Mouse (Mus musculus) lung, postnatal 0 days (tissue): ENCODE data around the gene Abcb7. TPM values are rescaled to one million over a fixed set of nuclear protein-coding genes. Genes with fewer than 3 reads are reported as not detected.

ENCODE experiments used
- ATAC-seq: fragments of 200-750 bp; cut with Nextera tagmentation; 2 replicates; pipeline ENCODE4 v1.8.0; 2017; ENCODE audit warnings: moderate library complexity
- DNase-seq: peaks from one replicate; pipeline ENCODE4 v3.0.0-alpha.2; 2016; ENCODE audit warnings: low spot score
- H3K27ac ChIP-seq: fragments of 300-500 bp; sonication (generic); 2 replicates; pipeline ENCODE4 v1.5.1; 2014; ENCODE audit warnings: antibody characterized with exemption, mild to moderate bottlenecking, low read length, mixed read lengths
- H3K27me3 ChIP-seq: fragments of 300-500 bp; sonication (generic); replicated peaks from 2 replicates; pipeline ENCODE4 v1.6.1; 2014; ENCODE audit warnings: low read length, mixed read lengths; ENCODE audit not compliant: insufficient read depth
- H3K36me3 ChIP-seq: fragments of 300-500 bp; sonication (generic); 2 replicates; pipeline ENCODE4 v1.6.1; 2014; ENCODE audit warnings: low read length, mixed read lengths; ENCODE audit not compliant: insufficient read depth
- H3K4me1 ChIP-seq: fragments of 300-500 bp; sonication (generic); 2 replicates; pipeline ENCODE4 v1.6.1; 2014; ENCODE audit warnings: antibody characterized with exemption, low read depth, low read length, mixed read lengths; ENCODE audit not compliant: insufficient read depth
- H3K4me2 ChIP-seq: fragments of 300-500 bp; sonication (generic); replicated peaks from 2 replicates; pipeline ENCODE4 v1.6.1; 2014; ENCODE audit warnings: low read depth, mild to moderate bottlenecking, low read length, moderate library complexity, mixed read lengths
- H3K4me3 ChIP-seq: fragments of 300-500 bp; sonication (generic); 2 replicates; pipeline ENCODE4 v1.5.1; 2014; ENCODE audit warnings: low read depth, low read length
- H3K9ac ChIP-seq: fragments of 300-500 bp; sonication (generic); replicated peaks from 2 replicates; pipeline ENCODE4 v1.6.1; 2014; ENCODE audit warnings: low read depth, mild to moderate bottlenecking
- H3K9me3 ChIP-seq: fragments of 300-500 bp; sonication (generic); 2 replicates; pipeline ENCODE4 v1.6.1; 2016; ENCODE audit warnings: low read length, mixed read lengths
- CTCF ChIP-seq: IDR thresholded peaks from 2 replicates; pipeline ENCODE4 v1.5.1; 2016; ENCODE audit warnings: antibody characterized with exemption, mild to moderate bottlenecking
- EP300 ChIP-seq: IDR thresholded peaks from 2 replicates; pipeline ENCODE4 v1.6.1; 2016; ENCODE audit warnings: antibody characterized with exemption, mild to moderate bottlenecking, control low read depth
- WGBS: fragments of 180-500 bp; shearing (Covaris S2); extraction: QIAGEN DNeasy Blood & Tissue Kit; methylation state at CpG from one replicate; pipeline ENCODE4 v1.1.7; 2014; 5-methylcytosine and 5-hydroxymethylcytosine counted together
- polyA plus RNA-seq: library from polyadenylated mRNA; unstranded; fragments of >200 nt; fragmentation: Nextera tagmentation; extraction: Ambion mirVana; gene quantifications from 2 replicates; pipeline ENCODE4 v1.2.1, GENCODE M21; 2015

The Abcb7 gene
- polyA plus RNA-seq, 1 experiment from 2014 or later = 3.4 TPM

DNA sequence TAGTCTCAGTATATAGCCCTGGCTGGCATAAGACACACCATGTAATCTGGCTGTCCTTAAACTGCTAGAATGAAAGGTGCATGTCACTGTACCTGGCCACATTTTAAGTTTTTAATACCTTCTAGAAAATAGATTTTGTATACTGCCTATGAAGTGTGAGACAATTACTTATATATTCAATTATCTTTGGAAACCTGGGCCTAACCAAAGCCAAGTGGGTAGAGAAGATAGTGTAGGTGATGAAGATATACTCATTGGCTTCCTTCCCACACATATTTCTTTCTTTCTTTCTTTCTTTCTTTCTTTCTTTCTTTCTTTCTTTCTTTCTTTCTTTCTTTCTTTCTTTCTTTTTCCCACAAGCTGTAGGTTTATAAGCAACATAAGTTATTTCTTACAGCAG, 121.9 kb downstream of the Abcb7 start:
- Histone ChIP-seq H3K4me1 (no peaks in the 10 kb centered on the region), H3K36me3 (no peaks in the 10 kb centered on the region), H3K27me3 (no peaks in the 10 kb centered on the region), H3K4me2 (no peak overlapping the region), H3K27ac (no peak overlapping the region), H3K4me3 (no peak overlapping the region), H3K9me3 (no peaks in the 10 kb centered on the region), H3K9ac (no peak overlapping the region)
- no peak for TF ChIP-seq CTCF
- no peak for ATAC-seq
- no peak for DNase-seq

- 91% methylated on average over 1 of the region's 1 CpGs for WGBS
Observed at GRCm38 (mm10) chrX:104279828-104280227, 133.8 kb downstream of the Abcb7 start.

GRCm38 (mm10) chrX:104264371-104264770, 149.3 kb downstream of the Abcb7 start:
- Histone ChIP-seq H3K4me1 (no peaks in the 10 kb centered on the region), H3K36me3 (no peaks in the 10 kb centered on the region), H3K4me2 (no peak overlapping the region), H3K27ac (no peak overlapping the region), H3K9me3 (no peaks in the 10 kb centered on the region), H3K9ac (no peak overlapping the region), H3K27me3 (no peaks in the 10 kb centered on the region), H3K4me3 (no peak overlapping the region)
- TF ChIP-seq EP300 (no peak), CTCF (no peak)
- no peak for ATAC-seq
- WGBS = 61% methylated on average over 2 of the region's 2 CpGs
- DNase-seq = no peak

More at GRCm38 (mm10) chrX:104279828-104280227, 133.8 kb downstream of the Abcb7 start:
- no peaks in the 10 kb centered on the region for H3K9me3 ChIP-seq
- DNase-seq (no peak), ATAC-seq (no peak)
- no peak overlapping the region for H3K4me3 ChIP-seq
- H3K27me3 ChIP-seq = no peaks in the 10 kb centered on the region
- H3K36me3 ChIP-seq = no peaks in the 10 kb centered on the region
- TF ChIP-seq EP300 = no peak
- TF ChIP-seq CTCF = no peak
- no peaks in the 10 kb centered on the region for H3K4me1 ChIP-seq
- no peak overlapping the region for H3K27ac ChIP-seq
- H3K9ac ChIP-seq = no peak overlapping the region
- no peak overlapping the region for H3K4me2 ChIP-seq

DNA sequence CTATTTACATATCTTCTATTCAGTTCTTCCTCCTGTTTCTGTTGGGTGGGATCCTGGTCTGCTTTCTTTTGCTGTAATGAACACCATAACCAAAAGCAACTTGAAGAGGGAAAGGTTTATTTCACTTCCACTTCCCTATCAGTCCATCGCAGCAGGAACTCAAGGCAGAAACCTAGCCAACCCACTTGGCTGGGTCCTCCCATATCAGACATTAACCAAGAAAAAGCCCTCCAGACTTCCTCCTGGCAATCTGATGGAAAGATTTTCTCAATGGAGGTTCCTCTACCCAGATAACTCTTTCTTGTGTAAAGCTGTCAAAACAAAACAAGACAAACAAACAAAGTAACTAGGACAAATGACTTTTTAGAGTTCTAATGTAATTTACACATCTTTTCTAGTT, 151.2 kb downstream of the Abcb7 start:
- Histone ChIP-seq H3K4me1 (no peaks in the 10 kb centered on the region), H3K4me2 (no peak overlapping the region), H3K27ac (no peak overlapping the region), H3K27me3 (no peaks in the 10 kb centered on the region), H3K9ac (no peak overlapping the region), H3K4me3 (no peak overlapping the region), H3K36me3 (no peaks in the 10 kb centered on the region), H3K9me3 (no peaks in the 10 kb centered on the region)
- 57% methylated on average over 1 of the region's 1 CpGs for WGBS
- DNase-seq (no peak), ATAC-seq (no peak)
- TF ChIP-seq CTCF = no peak
- no peak for TF ChIP-seq EP300

GRCm38 (mm10) chrX:104256561-104256960, 157.1 kb downstream of the Abcb7 start:
- H3K4me1 ChIP-seq = no peaks in the 10 kb centered on the region
- no peak overlapping the region for H3K4me3 ChIP-seq
- TF ChIP-seq CTCF (no peak), EP300 (no peak)
- H3K9me3 ChIP-seq = no peaks in the 10 kb centered on the region
- no peaks in the 10 kb centered on the region for H3K36me3 ChIP-seq
- DNase-seq (no peak), ATAC-seq (no peak)
- no peak overlapping the region for H3K27ac ChIP-seq
- H3K27me3 ChIP-seq = no peaks in the 10 kb centered on the region
- H3K4me2 ChIP-seq = no peak overlapping the region
- H3K9ac ChIP-seq = no peak overlapping the region
- 59% methylated on average over 1 of the region's 1 CpGs for WGBS

Other genes with a start within 250 kb of the Abcb7 start
- gene Nexmif, start 212.7 kb downstream of the Abcb7 start, polyA plus RNA-seq = 3.6 and 4.2 TPM in 2 replicates
- gene Uprt, start 69.0 kb upstream of the Abcb7 start, polyA plus RNA-seq = 0.53 and 0.80 TPM in 2 replicates